Mouse (Mus musculus) kidney, adult 11 months (tissue): ENCODE measurements at regions not wholly inside any gene's neighbourhood (a gene's known extent, or its start where the extent isn't known, plus 50 kb on each side); places are given as distances from the start of the nearest gene placed in this dataset.

Experiments
- DNase-seq: peaks from one replicate; pipeline ENCODE4 v3.0.0; 2022

GRCm38 (mm10) chr1:16007809-16008208 is 85.3 kb downstream of the 4930444P10Rik start:
- no peak for DNase-seq

- DNase-seq: no peak
Observed at GRCm38 (mm10) chr1:16006888-16007287, 86.2 kb downstream of the 4930444P10Rik start.

GRCm38 (mm10) chr1:15997135-15997534 is 96.0 kb downstream of the 4930444P10Rik start:
- DNase-seq: no peak

GRCm38 (mm10) chr1:15996341-15996740 is 96.8 kb downstream of the 4930444P10Rik start:
- DNase-seq: no peak

- peak; percentile 8 for DNase-seq
Observed at GRCm38 (mm10) chr1:15993561-15994410, 99.3 kb downstream of the 4930444P10Rik start.

- DNase-seq: no peak
Observed at GRCm38 (mm10) chr1:15990982-15991381, 102.1 kb downstream of the 4930444P10Rik start.

GRCm38 (mm10) chr1:15985579-15985978 is 107.5 kb downstream of the 4930444P10Rik start:
- DNase-seq: no peak

GRCm38 (mm10) chr1:15979333-15979732 is 113.8 kb downstream of the 4930444P10Rik start:
- no peak for DNase-seq

- no peak for DNase-seq
Observed at GRCm38 (mm10) chr1:15959578-15959977, 133.5 kb downstream of the 4930444P10Rik start.

GRCm38 (mm10) chr1:15958661-15959060 is 134.5 kb downstream of the 4930444P10Rik start:
- no peak for DNase-seq

- DNase-seq: no peak
Observed at GRCm38 (mm10) chr1:15943662-15944061, 149.5 kb downstream of the 4930444P10Rik start.

- no peak for DNase-seq
Observed at GRCm38 (mm10) chr1:15943041-15943440, 150.1 kb downstream of the 4930444P10Rik start.
